Mouse (Mus musculus): ENCODE results near the gene Axin1.

- no peak for TF ChIP-seq CTCF (IDR thresholded peaks at IDR 0.05; ENCODE audit: low read depth, low read length)
- TF ChIP-seq POLR2A (IDR thresholded peaks at IDR 0.05; ENCODE audit: insufficient read depth, low read length): no peak
These were observed 66.3 kb downstream of the Axin1 start for GRCm38 (mm10) chr17:26204766-26205165.
